Mouse (Mus musculus): Measurements from ENCODE around the gene S1pr5. TPM values are rescaled to one million over a fixed set of nuclear protein-coding genes. Genes with fewer than 3 reads are reported as not detected.
"Not testable (repeated sequence)": the region's sequence is repeated elsewhere in the genome, so short reads cannot be mapped to it uniquely, and the experiment has no call there.

S1pr5 gene
- total and polyA plus RNA-seq, 2 experiments: 4.1 to 5.3 TPM

GRCm38 (mm10) chr9:21224576-21225414 is 23.4 kb downstream of the S1pr5 start:
- H3K79me2 ChIP-seq (ENCODE audit: control insufficient read depth, insufficient read depth, low read length): no peaks in the 10 kb centered on the region
- DNase-seq (ENCODE audit: extremely low read depth, low read depth, low spot score): no peak
- peak overlapping the region; percentile 21; the same call in 1 of the 2 replicates for H3K9ac ChIP-seq (ENCODE audit: low read depth, low read length)
- H3K4me1 ChIP-seq (ENCODE audit: control insufficient read depth, insufficient read depth, low read length): peaks cover 18% of the 10 kb centered on the region
- no peaks in the 10 kb centered on the region for H3K27me3 ChIP-seq (ENCODE audit: control insufficient read depth, insufficient read depth, low read length)
- peak overlapping the region; percentile 29 for H3K4me3 ChIP-seq (ENCODE audit: insufficient read depth, low read depth, low read length)
- 20% methylated on average over 26 of the region's 26 CpGs for WGBS
- no peak overlapping the region; the same call in 1 of the 2 replicates for H3K27ac ChIP-seq (replicated peaks; ENCODE audit: insufficient read depth, low read depth, low read length)
- H3K36me3 ChIP-seq (ENCODE audit: control insufficient read depth, insufficient read depth, low read length): peaks cover 2% of the 10 kb centered on the region
- TF ChIP-seq CTCF (IDR thresholded peaks at IDR 0.05; ENCODE audit: low read depth, low read length) (no peak), POLR2A (IDR thresholded peaks at IDR 0.05; ENCODE audit: extremely low read depth, insufficient read depth, low read length) (no peak)

DNA sequence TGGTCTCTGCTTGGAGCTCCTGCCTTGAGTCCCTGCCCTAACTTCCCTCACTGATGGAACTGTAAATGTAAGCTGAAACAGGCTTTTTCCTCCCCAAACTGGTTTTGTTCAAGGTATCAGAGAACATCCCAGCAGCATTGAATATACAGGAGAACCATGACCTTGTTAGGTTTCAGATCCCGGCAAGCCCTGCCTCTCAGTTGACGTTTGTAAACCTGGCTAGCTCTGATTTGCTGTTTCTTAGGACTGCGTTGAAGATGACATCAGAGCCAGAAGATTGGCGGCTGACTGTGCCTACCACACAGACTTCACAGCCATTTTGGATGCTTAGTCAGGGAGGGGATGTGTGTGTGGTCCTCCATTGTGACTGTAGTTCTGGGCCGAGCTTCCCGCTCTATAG is 24.3 kb downstream of the S1pr5 start:
- TF ChIP-seq POLR2A (IDR thresholded peaks at IDR 0.05; ENCODE audit: extremely low read depth, insufficient read depth, low read length) (no peak), CTCF (IDR thresholded peaks at IDR 0.05; ENCODE audit: low read depth, low read length) (no peak)
- Histone ChIP-seq H3K79me2 (ENCODE audit: control insufficient read depth, insufficient read depth, low read length) (no peaks in the 10 kb centered on the region), H3K27ac (replicated peaks; ENCODE audit: insufficient read depth, low read depth, low read length) (no peak overlapping the region), H3K4me3 (ENCODE audit: insufficient read depth, low read depth, low read length) (no peak overlapping the region), H3K36me3 (ENCODE audit: control insufficient read depth, insufficient read depth, low read length) (no peaks in the 10 kb centered on the region), H3K4me1 (ENCODE audit: control insufficient read depth, insufficient read depth, low read length) (peaks cover 18% of the 10 kb centered on the region), H3K9ac (ENCODE audit: low read depth, low read length) (no peak overlapping the region), H3K27me3 (ENCODE audit: control insufficient read depth, insufficient read depth, low read length) (no peaks in the 10 kb centered on the region)
- WGBS: 95% methylated on average over 6 of the region's 6 CpGs
- no peak for DNase-seq (ENCODE audit: extremely low read depth, low read depth, low spot score)

- H3K4me1 ChIP-seq (ENCODE audit: control insufficient read depth, insufficient read depth, low read length): peaks cover 18% of the 10 kb centered on the region
- not testable (repeated sequence) for DNase-seq (ENCODE audit: extremely low read depth, low read depth, low spot score); H3K27me3 ChIP-seq (ENCODE audit: control insufficient read depth, insufficient read depth, low read length); H3K27ac ChIP-seq (replicated peaks; ENCODE audit: insufficient read depth, low read depth, low read length); H3K4me3 ChIP-seq (ENCODE audit: insufficient read depth, low read depth, low read length); H3K36me3 ChIP-seq (ENCODE audit: control insufficient read depth, insufficient read depth, low read length); H3K79me2 ChIP-seq (ENCODE audit: control insufficient read depth, insufficient read depth, low read length); H3K9ac ChIP-seq (ENCODE audit: low read depth, low read length)
- WGBS: 49% methylated on average over 2 of the region's 2 CpGs
These were observed 24.8 kb downstream of the S1pr5 start for GRCm38 (mm10) chr9:21223490-21223889.

DNA sequence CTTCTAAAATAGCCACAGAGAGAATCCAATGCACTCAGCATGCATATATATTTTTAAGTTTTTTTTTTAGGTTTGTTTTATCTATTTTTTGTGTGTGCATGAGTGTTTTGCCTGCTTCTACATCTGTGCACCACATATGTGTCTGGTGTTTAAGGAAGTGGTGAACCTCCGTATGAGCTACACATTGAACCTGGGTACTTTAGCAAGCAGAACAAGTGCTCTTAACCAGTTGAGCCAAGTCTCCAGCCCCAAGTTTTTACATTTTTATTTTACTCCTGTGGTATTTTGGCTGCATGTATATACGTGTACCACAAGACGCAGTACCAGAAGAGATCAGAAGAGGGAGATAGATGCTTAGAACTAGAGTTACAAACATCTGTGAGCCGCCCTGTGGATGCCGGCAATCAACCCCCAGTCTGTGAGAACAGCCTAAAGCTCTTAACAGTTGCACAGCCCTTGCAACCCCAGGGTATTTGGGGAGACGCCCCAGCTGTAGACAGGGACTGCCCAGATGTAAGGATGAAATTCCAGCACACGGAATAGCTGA is 26.8 kb downstream of the S1pr5 start:
- H3K36me3 ChIP-seq (ENCODE audit: control insufficient read depth, insufficient read depth, low read length): no peaks in the 10 kb centered on the region
- H3K4me3 ChIP-seq (ENCODE audit: insufficient read depth, low read depth, low read length): no peak overlapping the region
- H3K27me3 ChIP-seq (ENCODE audit: control insufficient read depth, insufficient read depth, low read length): no peaks in the 10 kb centered on the region
- H3K4me1 ChIP-seq (ENCODE audit: control insufficient read depth, insufficient read depth, low read length): peaks cover 6% of the 10 kb centered on the region; the same call in 1 of the 2 replicates
- H3K27ac ChIP-seq (replicated peaks; ENCODE audit: insufficient read depth, low read depth, low read length): no peak overlapping the region
- WGBS: 26% methylated on average over 7 of the region's 7 CpGs
- peak; percentile 79 for DNase-seq (ENCODE audit: extremely low read depth, low read depth, low spot score)
- no peaks in the 10 kb centered on the region for H3K79me2 ChIP-seq (ENCODE audit: control insufficient read depth, insufficient read depth, low read length)
- H3K9ac ChIP-seq (ENCODE audit: low read depth, low read length): no peak overlapping the region
- TF ChIP-seq CTCF (IDR thresholded peaks at IDR 0.05; ENCODE audit: low read depth, low read length): peak; percentile 48
- no peak for TF ChIP-seq POLR2A (IDR thresholded peaks at IDR 0.05; ENCODE audit: extremely low read depth, insufficient read depth, low read length)

DNA sequence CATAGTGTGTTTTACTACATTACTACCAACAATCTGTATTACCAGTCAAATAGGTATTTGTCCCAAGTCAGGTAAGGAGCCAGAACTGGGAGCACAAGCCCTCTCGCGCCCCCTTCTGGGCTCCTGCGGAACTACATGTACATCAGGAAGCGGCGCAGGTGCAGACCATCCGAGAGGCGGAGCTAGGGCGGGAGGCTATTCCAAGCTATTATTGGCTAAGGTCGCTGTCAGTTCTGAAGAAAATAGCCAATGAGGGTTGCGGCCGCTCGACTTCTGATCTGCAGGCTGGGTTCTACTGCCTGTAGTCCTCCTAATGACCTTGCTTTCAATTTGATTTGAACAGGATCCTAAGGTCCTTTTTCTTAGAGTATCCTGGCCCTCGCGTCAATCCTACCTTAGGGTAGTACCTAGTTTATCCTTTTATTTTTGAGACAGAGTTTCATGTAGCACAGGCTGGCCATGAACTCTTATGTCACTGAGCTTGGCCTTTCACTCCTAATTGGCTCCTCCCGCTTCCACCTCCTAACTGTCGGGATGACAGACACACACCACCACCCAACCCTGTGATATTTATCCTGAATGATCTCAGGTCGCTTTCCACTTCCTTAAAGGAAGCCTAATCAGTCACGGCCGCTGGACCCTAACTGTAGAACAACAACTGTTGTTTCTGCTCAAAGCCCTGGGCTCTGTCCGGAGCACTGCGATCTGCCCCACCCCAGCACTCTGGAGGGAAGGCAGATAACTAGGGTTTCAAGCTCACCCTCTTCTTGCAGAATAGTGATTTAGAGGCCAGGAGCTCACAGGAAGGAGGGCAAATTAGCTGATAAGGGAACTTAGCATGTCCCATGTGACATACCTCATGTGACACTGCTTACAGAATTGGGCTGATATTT is 27.5 kb downstream of the S1pr5 start:
- TF ChIP-seq POLR2A (IDR thresholded peaks at IDR 0.05; ENCODE audit: extremely low read depth, insufficient read depth, low read length) (no peak), CTCF (IDR thresholded peaks at IDR 0.05; ENCODE audit: low read depth, low read length) (peak; percentile 92)
- H3K4me3 ChIP-seq (ENCODE audit: insufficient read depth, low read depth, low read length): no peak overlapping the region
- peak; percentile 91 for DNase-seq (ENCODE audit: extremely low read depth, low read depth, low spot score)
- H3K9ac ChIP-seq (ENCODE audit: low read depth, low read length): peak overlapping the region; percentile 62
- H3K27me3 ChIP-seq (ENCODE audit: control insufficient read depth, insufficient read depth, low read length): no peaks in the 10 kb centered on the region
- H3K36me3 ChIP-seq (ENCODE audit: control insufficient read depth, insufficient read depth, low read length): no peaks in the 10 kb centered on the region
- H3K4me1 ChIP-seq (ENCODE audit: control insufficient read depth, insufficient read depth, low read length): peaks cover 5% of the 10 kb centered on the region; the same call in 1 of the 2 replicates
- H3K79me2 ChIP-seq (ENCODE audit: control insufficient read depth, insufficient read depth, low read length): no peaks in the 10 kb centered on the region
- peak overlapping the region; percentile 67 for H3K27ac ChIP-seq (replicated peaks; ENCODE audit: insufficient read depth, low read depth, low read length)
- WGBS: 10% methylated on average over 21 of the region's 21 CpGs
